Mouse (Mus musculus): Measurements from ENCODE around the gene Tmbim7. TPM values are rescaled to one million over a fixed set of nuclear protein-coding genes. Genes with fewer than 3 reads are reported as not detected.
"Not testable (repeated sequence)": the region's sequence is repeated elsewhere in the genome, so short reads cannot be mapped to it uniquely, and the experiment has no call there.

The Tmbim7 gene
- polyA plus RNA-seq (2016; fragmentation: Nextera tagmentation; extraction: Ambion mirVana) = not detected in 2 replicates

DNA sequence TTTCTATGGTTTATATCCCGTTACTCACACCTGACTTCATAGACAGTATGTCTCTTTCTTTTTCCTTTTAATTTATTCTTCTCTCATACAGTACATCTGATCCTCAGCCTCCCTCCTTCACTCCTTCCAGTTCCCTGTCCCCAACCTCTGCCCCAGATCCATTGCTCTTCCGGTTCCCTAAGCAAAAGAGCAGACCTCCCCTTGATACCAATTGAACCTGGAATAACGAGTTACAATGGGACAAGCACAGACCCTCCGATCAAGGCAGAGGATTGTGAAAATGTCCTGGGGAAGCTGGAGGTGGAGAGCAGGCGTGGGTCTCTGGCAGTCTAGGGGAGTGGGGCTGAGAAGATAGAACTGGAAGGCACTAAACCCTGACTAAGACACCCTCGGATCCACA, at the start of gene Tmbim7:
TSS of gene Tmbim7 (plus strand) at position 301 of the 400 bp plus-strand sequence.
- peaks cover 6% of the 10 kb centered on the region for H3K4me1 ChIP-seq
- H3K27me3 ChIP-seq (ENCODE audit: poor library complexity, severe bottlenecking) = no peaks in the 10 kb centered on the region
- H3K4me3 ChIP-seq = no peak within 1 kb of the TSS
- WGBS = 77% methylated on average over 6 of the region's 6 CpGs
- H3K36me3 ChIP-seq (replicated peaks) = no peaks in the 10 kb centered on the region
- no peak for DNase-seq (ENCODE audit: extremely low spot score, low spot score)
- H3K27ac ChIP-seq = no peak within 1 kb of the TSS
- 0 out of 2 replicates have a peak, but pooled peaks cover 2% of the 10 kb centered on the region for H3K9me3 ChIP-seq

DNA sequence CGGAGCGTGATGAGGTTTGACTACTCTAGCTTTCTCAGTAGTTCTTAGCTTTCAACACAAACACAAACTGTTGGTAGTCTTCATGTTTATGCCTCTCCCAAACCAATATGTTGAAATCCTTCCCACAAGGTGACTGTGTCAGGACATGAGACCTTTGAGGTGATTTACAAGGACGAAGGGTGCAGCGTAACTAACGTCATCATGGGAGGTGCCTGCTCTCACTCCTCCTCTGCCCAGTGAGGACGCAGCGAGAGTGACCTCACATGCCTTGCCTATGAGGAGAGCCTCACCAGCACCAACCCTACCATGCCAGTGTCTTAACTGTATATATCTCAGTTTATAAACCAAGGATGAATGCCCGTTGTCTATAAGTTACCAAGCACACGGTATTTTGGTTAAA, 43.9 kb upstream of the Tmbim7 start:
- 95% methylated on average over 9 of the region's 9 CpGs for WGBS
- Histone ChIP-seq H3K9me3 (no peaks in the 10 kb centered on the region; the same call in 1 of the 2 replicates), H3K36me3 (replicated peaks) (peaks cover 59% of the 10 kb centered on the region), H3K4me3 (no peak overlapping the region), H3K4me1 (no peaks in the 10 kb centered on the region), H3K27me3 (ENCODE audit: poor library complexity, severe bottlenecking) (no peaks in the 10 kb centered on the region), H3K27ac (no peak overlapping the region)
- no peak for DNase-seq (ENCODE audit: extremely low spot score, low spot score)

GRCm38 (mm10) chr5:3609241-3609640, 41.7 kb upstream of the Tmbim7 start:
- Histone ChIP-seq H3K27ac (no peak overlapping the region), H3K27me3 (ENCODE audit: poor library complexity, severe bottlenecking) (no peaks in the 10 kb centered on the region), H3K9me3 (no peaks in the 10 kb centered on the region; the same call in 1 of the 2 replicates), H3K4me1 (no peaks in the 10 kb centered on the region), H3K4me3 (no peak overlapping the region), H3K36me3 (replicated peaks) (peaks cover 67% of the 10 kb centered on the region)
- 95% methylated on average over 7 of the region's 7 CpGs for WGBS
- DNase-seq (ENCODE audit: extremely low spot score, low spot score) = no peak

DNA sequence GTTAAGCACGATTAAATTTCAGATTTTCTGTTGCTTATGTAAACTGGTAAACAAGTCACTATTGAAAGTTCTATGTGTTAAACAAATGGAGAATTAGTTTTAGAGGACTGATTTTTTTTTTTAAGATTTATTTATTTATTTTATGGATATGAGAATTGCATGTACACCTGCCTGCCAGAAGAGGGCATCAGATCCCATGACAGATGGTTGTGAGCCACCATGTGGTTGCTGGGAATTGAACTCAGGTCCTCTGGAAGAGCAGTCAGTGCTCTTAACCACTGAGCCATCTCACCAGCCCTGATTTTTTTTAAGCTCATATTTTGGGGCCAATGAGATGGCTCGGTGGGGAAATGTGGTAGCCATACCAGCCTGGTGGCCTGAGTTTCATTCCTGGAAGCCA, 39.1 kb upstream of the Tmbim7 start:
- not testable (repeated sequence) for H3K27ac ChIP-seq; H3K4me1 ChIP-seq; H3K27me3 ChIP-seq (ENCODE audit: poor library complexity, severe bottlenecking); DNase-seq (ENCODE audit: extremely low spot score, low spot score); H3K4me3 ChIP-seq; H3K9me3 ChIP-seq
- 90% methylated on average over 2 of the region's 2 CpGs for WGBS
- H3K36me3 ChIP-seq (replicated peaks) = peaks cover 65% of the 10 kb centered on the region

DNA sequence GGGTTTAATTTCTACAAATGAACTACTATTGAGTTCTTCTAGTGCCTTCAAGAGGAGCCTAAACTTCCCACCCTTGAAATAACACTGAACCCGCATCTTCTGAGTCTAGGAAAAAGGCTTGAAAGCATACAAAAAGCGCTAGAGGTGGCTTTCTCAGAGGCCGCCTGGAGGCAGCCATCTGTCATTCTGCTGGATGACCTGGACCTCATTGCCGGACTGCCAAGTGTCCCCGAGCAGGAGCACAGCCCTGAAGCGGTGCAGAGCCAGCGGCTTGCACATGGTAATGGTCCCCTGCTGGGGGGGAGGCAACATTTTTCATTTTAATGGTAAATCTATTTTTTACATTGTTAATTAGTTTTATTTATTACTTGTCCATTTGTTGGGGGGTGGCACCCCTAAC, 30.5 kb upstream of the Tmbim7 start:
- H3K27ac ChIP-seq = no peak overlapping the region

GRCm38 (mm10) chr5:3630055-3630454, 20.9 kb upstream of the Tmbim7 start:
- 96% methylated on average over 5 of the region's 5 CpGs for WGBS
- DNase-seq (ENCODE audit: extremely low spot score, low spot score) = no peak
- no peaks in the 10 kb centered on the region for H3K4me1 ChIP-seq
- H3K36me3 ChIP-seq (replicated peaks) = peaks cover 54% of the 10 kb centered on the region
- H3K4me3 ChIP-seq = no peak overlapping the region
- H3K27me3 ChIP-seq (ENCODE audit: poor library complexity, severe bottlenecking) = no peaks in the 10 kb centered on the region
- H3K9me3 ChIP-seq = no peaks in the 10 kb centered on the region
- no peak overlapping the region for H3K27ac ChIP-seq

More for the DNA sequence above, 30.5 kb upstream of the Tmbim7 start:
- WGBS = 90% methylated on average over 7 of the region's 7 CpGs
- Histone ChIP-seq H3K27me3 (ENCODE audit: poor library complexity, severe bottlenecking) (no peaks in the 10 kb centered on the region), H3K36me3 (replicated peaks) (peaks cover 51% of the 10 kb centered on the region), H3K4me1 (no peaks in the 10 kb centered on the region), H3K4me3 (no peak overlapping the region), H3K9me3 (no peaks in the 10 kb centered on the region)
- DNase-seq (ENCODE audit: extremely low spot score, low spot score) = no peak

- DNase-seq (ENCODE audit: extremely low spot score, low spot score) = no peak
- 79% methylated on average over 16 of the region's 16 CpGs for WGBS
- Histone ChIP-seq H3K4me3 (no peak overlapping the region), H3K27ac (no peak overlapping the region), H3K36me3 (replicated peaks) (peaks cover 56% of the 10 kb centered on the region), H3K4me1 (no peaks in the 10 kb centered on the region), H3K9me3 (no peaks in the 10 kb centered on the region), H3K27me3 (ENCODE audit: poor library complexity, severe bottlenecking) (no peaks in the 10 kb centered on the region)
Observed at GRCm38 (mm10) chr5:3631512-3632271, 19.3 kb upstream of the Tmbim7 start.

DNA sequence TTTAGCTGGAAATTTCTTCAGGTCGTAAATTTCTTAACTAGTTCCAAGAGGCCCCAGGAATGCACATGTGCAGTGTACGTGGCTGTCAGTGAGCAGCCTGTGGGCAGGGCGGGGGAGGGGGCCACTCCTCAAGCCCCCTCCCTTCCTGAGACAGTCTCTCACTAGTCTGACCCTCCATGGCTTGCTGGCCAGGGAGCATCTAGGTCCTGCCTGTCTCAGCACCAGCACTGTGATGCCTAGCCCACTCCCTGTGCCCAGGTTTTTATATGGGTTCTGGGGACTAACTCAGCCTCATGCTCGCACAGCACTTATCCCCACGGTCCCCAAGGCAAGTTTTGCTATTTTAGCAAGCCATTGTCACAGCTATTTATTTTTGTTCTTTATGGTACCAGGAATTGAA, 18.7 kb upstream of the Tmbim7 start:
- H3K27me3 ChIP-seq (ENCODE audit: poor library complexity, severe bottlenecking) = no peaks in the 10 kb centered on the region
- H3K9me3 ChIP-seq = no peaks in the 10 kb centered on the region
- H3K36me3 ChIP-seq (replicated peaks) = peaks cover 60% of the 10 kb centered on the region
- WGBS = 85% methylated on average over 5 of the region's 5 CpGs
- no peaks in the 10 kb centered on the region for H3K4me1 ChIP-seq
- H3K27ac ChIP-seq = no peak overlapping the region
- H3K4me3 ChIP-seq = no peak overlapping the region
- DNase-seq (ENCODE audit: extremely low spot score, low spot score) = no peak

GRCm38 (mm10) chr5:3633315-3633714, 17.7 kb upstream of the Tmbim7 start:
- no peak for DNase-seq (ENCODE audit: extremely low spot score, low spot score)
- H3K4me1 ChIP-seq = no peaks in the 10 kb centered on the region
- no peaks in the 10 kb centered on the region for H3K9me3 ChIP-seq
- no peak overlapping the region for H3K27ac ChIP-seq
- 95% methylated on average over 13 of the region's 13 CpGs for WGBS
- no peaks in the 10 kb centered on the region for H3K27me3 ChIP-seq (ENCODE audit: poor library complexity, severe bottlenecking)
- H3K4me3 ChIP-seq = no peak overlapping the region
- H3K36me3 ChIP-seq (replicated peaks) = peaks cover 66% of the 10 kb centered on the region

DNA sequence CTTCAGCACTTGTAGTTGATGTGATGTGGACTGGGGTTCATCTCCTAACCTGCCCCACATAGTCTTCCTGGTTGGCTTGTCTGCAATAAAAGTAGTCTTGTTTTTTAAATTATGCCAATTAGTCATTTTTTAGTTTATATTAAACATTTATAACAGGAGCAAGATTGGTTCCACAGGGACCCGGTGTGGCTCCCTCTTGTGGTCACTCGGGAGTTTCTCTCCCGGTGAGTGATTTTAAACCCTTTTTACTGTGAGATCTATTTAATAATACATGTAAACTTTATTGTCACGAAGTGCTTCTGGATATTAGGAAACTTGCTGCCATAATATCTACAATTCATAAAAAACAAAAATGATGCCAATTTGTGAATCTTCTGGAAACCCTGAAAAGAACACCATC, 17.0 kb upstream of the Tmbim7 start:
- no peak for DNase-seq (ENCODE audit: extremely low spot score, low spot score)
- no peaks in the 10 kb centered on the region for H3K9me3 ChIP-seq
- peaks cover 68% of the 10 kb centered on the region for H3K36me3 ChIP-seq (replicated peaks)
- H3K27ac ChIP-seq = no peak overlapping the region
- H3K4me3 ChIP-seq = no peak overlapping the region
- 75% methylated on average over 4 of the region's 4 CpGs for WGBS
- no peaks in the 10 kb centered on the region for H3K27me3 ChIP-seq (ENCODE audit: poor library complexity, severe bottlenecking)
- H3K4me1 ChIP-seq = no peaks in the 10 kb centered on the region

DNA sequence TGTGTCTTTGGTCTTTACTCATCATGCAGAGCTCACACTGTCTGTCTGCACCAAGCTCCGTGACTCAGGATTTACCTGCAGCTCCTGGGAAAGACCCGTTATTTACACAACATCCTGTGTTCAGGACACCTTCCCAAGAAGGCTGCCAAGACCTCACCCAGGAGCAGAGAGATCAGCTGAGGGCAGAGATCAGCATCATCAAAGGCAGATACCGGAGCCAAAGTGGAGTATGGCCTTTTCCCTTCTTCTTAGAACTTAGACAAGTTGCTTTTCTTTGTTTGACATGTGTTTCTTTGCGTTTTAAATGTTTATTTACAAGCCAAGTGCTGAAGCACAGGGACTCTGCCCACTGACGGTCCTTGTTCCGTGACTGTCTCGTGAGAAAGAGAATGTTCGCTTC, 15.7 kb upstream of the Tmbim7 start:
- Histone ChIP-seq H3K36me3 (replicated peaks) (peaks cover 73% of the 10 kb centered on the region), H3K27me3 (ENCODE audit: poor library complexity, severe bottlenecking) (no peaks in the 10 kb centered on the region), H3K9me3 (no peaks in the 10 kb centered on the region), H3K4me1 (no peaks in the 10 kb centered on the region), H3K4me3 (no peak overlapping the region), H3K27ac (no peak overlapping the region)
- 87% methylated on average over 8 of the region's 8 CpGs for WGBS
- DNase-seq (ENCODE audit: extremely low spot score, low spot score) = no peak

DNA sequence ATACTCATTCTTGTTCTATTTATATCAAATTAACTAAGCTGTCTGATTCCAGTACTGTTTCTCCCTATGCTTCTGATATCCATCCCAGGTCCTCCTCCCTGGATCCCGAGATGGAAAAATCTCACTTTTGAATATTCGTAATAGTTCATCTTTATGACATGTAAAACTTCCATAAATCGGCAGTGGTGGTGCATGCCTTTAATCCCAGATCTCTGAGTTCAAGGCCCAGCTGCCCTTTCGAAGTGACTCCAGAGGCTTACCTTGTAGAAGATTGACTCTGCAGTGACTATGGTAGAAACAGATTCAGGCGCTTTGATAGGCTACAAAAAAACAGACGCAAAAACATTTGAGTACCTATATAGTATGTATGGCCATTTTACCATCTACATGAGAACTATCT, 6.4 kb upstream of the Tmbim7 start:
- Histone ChIP-seq H3K36me3 (replicated peaks) (peaks cover 60% of the 10 kb centered on the region), H3K27me3 (ENCODE audit: poor library complexity, severe bottlenecking) (no peaks in the 10 kb centered on the region), H3K4me1 (peaks cover 13% of the 10 kb centered on the region), H3K4me3 (no peak overlapping the region), H3K27ac (no peak overlapping the region), H3K9me3 (0 out of 2 replicates have a peak, but pooled peaks cover 2% of the 10 kb centered on the region)
- 94% methylated on average over 6 of the region's 6 CpGs for WGBS
- no peak for DNase-seq (ENCODE audit: extremely low spot score, low spot score)

DNA sequence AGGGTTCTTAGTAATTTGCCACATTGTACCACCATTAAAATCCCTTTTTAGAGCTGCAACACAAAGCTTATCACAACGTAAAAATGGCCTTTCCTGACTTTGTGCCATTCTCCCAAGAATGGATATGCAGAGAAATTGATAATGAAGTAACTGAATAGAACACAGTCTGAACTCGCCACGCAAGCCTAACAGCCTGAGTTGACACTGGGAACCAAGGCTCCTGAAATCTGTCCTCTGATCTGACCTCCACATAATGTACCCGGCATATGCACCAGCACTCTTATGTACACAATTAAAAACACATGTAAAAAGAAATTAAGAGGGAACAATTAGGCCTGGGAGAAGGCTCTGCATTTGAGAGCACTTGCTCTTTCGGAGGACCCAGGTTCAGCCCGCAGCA, 5.7 kb upstream of the Tmbim7 start:
- Histone ChIP-seq H3K4me3 (peak overlapping the region; percentile 96; the same call in 1 of the 2 replicates), H3K9me3 (0 out of 2 replicates have a peak, but pooled peaks cover 2% of the 10 kb centered on the region), H3K4me1 (peaks cover 13% of the 10 kb centered on the region), H3K36me3 (replicated peaks) (peaks cover 53% of the 10 kb centered on the region), H3K27me3 (ENCODE audit: poor library complexity, severe bottlenecking) (no peaks in the 10 kb centered on the region), H3K27ac (no peak overlapping the region)
- no peak for DNase-seq (ENCODE audit: extremely low spot score, low spot score)
- 86% methylated on average over 6 of the region's 6 CpGs for WGBS
